Mouse (Mus musculus): ENCODE measurements around the gene Pld6. TPM values are rescaled to one million over a fixed set of nuclear protein-coding genes. Genes with fewer than 3 reads are reported as not detected.

Pld6 gene
- total and polyA plus RNA-seq, 3 experiments = 3.1 to 5.5 TPM; not detected in 1

- Histone ChIP-seq H3K9ac (ENCODE audit: control insufficient read depth, low read depth, low read length, poor library complexity, severe bottlenecking) (no peak overlapping the region), H3K36me3 (ENCODE audit: control insufficient read depth in 1 of 2, insufficient read depth in 2 of 2, low read length in 2 of 2) (no peaks in the 10 kb centered on the region; a peak in 1 of 4 replicates), H3K4me3 (ENCODE audit: control insufficient read depth in 1 of 2, insufficient read depth in 1 of 2, low read depth in 2 of 2, low read length in 2 of 2) (no peak overlapping the region), H3K27ac (ENCODE audit: control insufficient read depth, low read depth, low read length) (no peak overlapping the region), H3K79me2 (ENCODE audit: control insufficient read depth, insufficient read depth, low read length, poor library complexity) (no peaks in the 10 kb centered on the region), H3K9me3 (replicated peaks; ENCODE audit: insufficient read depth, low read length) (no peaks in the 10 kb centered on the region), H3K27me3 (ENCODE audit: control insufficient read depth in 1 of 2, insufficient read depth in 2 of 2, low read length in 2 of 2) (no peaks in the 10 kb centered on the region), H3K4me1 (ENCODE audit: control insufficient read depth in 1 of 2, insufficient read depth in 2 of 2, low read length in 2 of 2) (peaks cover 0 to 6% of the 10 kb centered on the region in 2 experiments; a peak in 2 of 4 replicates)
- DNase-seq (ENCODE audit: low read depth, low spot score) = no peak
- TF ChIP-seq USF1 (IDR thresholded peaks at IDR 0.05; ENCODE audit: low read depth, low read length) = no peak
- no peak for TF ChIP-seq POLR2A (IDR thresholded peaks at IDR 0.05; ENCODE audit: control insufficient read depth in 1 of 2, insufficient read depth in 1 of 2, low read depth in 1 of 2, low read length in 2 of 2, poor library complexity in 1 of 2)
- TF ChIP-seq ZNF384 (IDR thresholded peaks at IDR 0.05; ENCODE audit: low read depth, low read length) = no peak
- TF ChIP-seq SIN3A (IDR thresholded peaks at IDR 0.05; ENCODE audit: low read length) = no peak
- no peak for TF ChIP-seq USF2 (IDR thresholded peaks at IDR 0.05; ENCODE audit: borderline replicate concordance in 1 of 2, insufficient read depth in 1 of 2, low read depth in 1 of 2, low read length in 2 of 2)
- TF ChIP-seq MAFK (IDR thresholded peaks at IDR 0.05; ENCODE audit: borderline replicate concordance, low read depth, low read length) = no peak
- no peak for TF ChIP-seq E2F4 (IDR thresholded peaks at IDR 0.05; ENCODE audit: borderline replicate concordance, low read depth, low read length)
- no peak for TF ChIP-seq MAX (IDR thresholded peaks at IDR 0.05; ENCODE audit: low read length)
- no peak for TF ChIP-seq CHD2 (IDR thresholded peaks at IDR 0.05; ENCODE audit: low read length)
- TF ChIP-seq BHLHE40 (IDR thresholded peaks at IDR 0.05; ENCODE audit: borderline replicate concordance, low read depth, low read length) = no peak
- TF ChIP-seq POLR2AphosphoS2 (IDR thresholded peaks at IDR 0.05; ENCODE audit: low read length) = no peak
- TF ChIP-seq UBTF (IDR thresholded peaks at IDR 0.05; ENCODE audit: borderline replicate concordance, insufficient read depth, low read depth, low read length) = no peak
- no peak for TF ChIP-seq CHD1 (IDR thresholded peaks at IDR 0.05; ENCODE audit: low read depth, low read length)
These were observed 5.3 kb downstream of the Pld6 start for GRCm38 (mm10) chr11:59782091-59782590.

- no peaks in the 10 kb centered on the region for H3K79me2 ChIP-seq (ENCODE audit: control insufficient read depth, insufficient read depth, low read length, poor library complexity)
- no peak for DNase-seq (ENCODE audit: low read depth, low spot score)
- TF ChIP-seq POLR2AphosphoS5 (IDR thresholded peaks at IDR 0.05; ENCODE audit: borderline replicate concordance, low read depth, low read length) = no peak
- no peaks in the 10 kb centered on the region for H3K27me3 ChIP-seq (ENCODE audit: control insufficient read depth in 1 of 2, insufficient read depth in 2 of 2, low read length in 2 of 2)
- H3K9ac ChIP-seq (ENCODE audit: control insufficient read depth, low read depth, low read length, poor library complexity, severe bottlenecking) = no peak overlapping the region
- no peak overlapping the region for H3K4me3 ChIP-seq (ENCODE audit: control insufficient read depth in 1 of 2, insufficient read depth in 1 of 2, low read depth in 2 of 2, low read length in 2 of 2)
- no peak overlapping the region for H3K27ac ChIP-seq (ENCODE audit: control insufficient read depth, low read depth, low read length)
- H3K36me3 ChIP-seq (ENCODE audit: control insufficient read depth in 1 of 2, insufficient read depth in 2 of 2, low read length in 2 of 2) = peaks cover 0 to 1% of the 10 kb centered on the region in 2 experiments; a peak in 2 of 4 replicates
- H3K9me3 ChIP-seq (replicated peaks; ENCODE audit: insufficient read depth, low read length) = no peaks in the 10 kb centered on the region
- H3K4me1 ChIP-seq (ENCODE audit: control insufficient read depth in 1 of 2, insufficient read depth in 2 of 2, low read length in 2 of 2) = peaks cover 0 to 1% of the 10 kb centered on the region in 2 experiments; a peak in 2 of 4 replicates
These were observed 7.2 kb downstream of the Pld6 start for GRCm38 (mm10) chr11:59780241-59780640.

DNA sequence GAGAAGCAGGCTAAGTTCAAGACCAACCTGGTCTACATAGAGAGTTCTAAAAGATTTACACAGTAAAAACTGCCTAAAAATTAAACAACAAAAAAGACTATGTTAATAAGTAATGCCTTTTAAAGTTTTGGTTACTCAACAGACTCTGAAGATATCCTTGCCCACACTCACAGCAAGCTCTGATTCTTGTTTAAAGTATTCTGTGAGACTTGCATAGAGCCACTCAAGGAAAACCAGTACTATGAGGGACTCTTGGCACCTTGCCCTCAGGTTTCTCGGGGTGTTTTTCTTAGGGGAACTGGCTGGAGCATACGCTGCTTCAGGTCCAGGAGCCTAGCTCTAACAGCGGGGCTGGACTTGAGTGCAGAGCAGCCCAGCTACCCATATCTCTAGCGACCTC, 8.0 kb downstream of the Pld6 start:
- Histone ChIP-seq H3K9me3 (replicated peaks; ENCODE audit: insufficient read depth, low read length) (no peaks in the 10 kb centered on the region), H3K27me3 (ENCODE audit: control insufficient read depth in 1 of 2, insufficient read depth in 2 of 2, low read length in 2 of 2) (no peaks in the 10 kb centered on the region), H3K36me3 (ENCODE audit: control insufficient read depth in 1 of 2, insufficient read depth in 2 of 2, low read length in 2 of 2) (peaks cover 0 to 8% of the 10 kb centered on the region in 2 experiments; a peak in 2 of 4 replicates), H3K9ac (ENCODE audit: control insufficient read depth, low read depth, low read length, poor library complexity, severe bottlenecking) (no peak overlapping the region), H3K4me1 (ENCODE audit: control insufficient read depth in 1 of 2, insufficient read depth in 2 of 2, low read length in 2 of 2) (peaks cover under 1 to 7% of the 10 kb centered on the region in 2 experiments; a peak in 3 of 4 replicates), H3K79me2 (ENCODE audit: control insufficient read depth, insufficient read depth, low read length, poor library complexity) (no peaks in the 10 kb centered on the region), H3K27ac (ENCODE audit: control insufficient read depth, low read depth, low read length) (no peak overlapping the region), H3K4me3 (ENCODE audit: control insufficient read depth in 1 of 2, insufficient read depth in 1 of 2, low read depth in 2 of 2, low read length in 2 of 2) (no peak overlapping the region)
- TF ChIP-seq POLR2AphosphoS5 (IDR thresholded peaks at IDR 0.05; ENCODE audit: borderline replicate concordance, low read depth, low read length) = no peak
- TF ChIP-seq ELF1 (IDR thresholded peaks at IDR 0.05; ENCODE audit: low read depth, low read length) = no peak
- TF ChIP-seq CHD1 (IDR thresholded peaks at IDR 0.05; ENCODE audit: low read depth, low read length) = no peak
- no peak for TF ChIP-seq HCFC1 (IDR thresholded peaks at IDR 0.05; ENCODE audit: low read depth, low read length)
- TF ChIP-seq CTCF (IDR thresholded peaks at IDR 0.05 in 2 of 3, conservative IDR thresholded peaks at IDR 0.05 in 1 of 3; ENCODE audit: control insufficient read depth in 1 of 3, insufficient read depth in 1 of 3, low read depth in 2 of 3, low read length in 3 of 3, poor library complexity in 1 of 3, severe bottlenecking in 1 of 3) = no peak
- no peak for TF ChIP-seq SIN3A (IDR thresholded peaks at IDR 0.05; ENCODE audit: low read length)
- TF ChIP-seq MEF2A (IDR thresholded peaks at IDR 0.05; ENCODE audit: extremely low read depth, insufficient replicate concordance, low read depth, low read length, poor library complexity, severe bottlenecking) = no peak
- TF ChIP-seq GATA1 (IDR thresholded peaks at IDR 0.05; ENCODE audit: low read depth, low read length) = no peak
- TF ChIP-seq TCF12 (IDR thresholded peaks at IDR 0.05; ENCODE audit: low read depth, low read length) = no peak
- DNase-seq (ENCODE audit: low read depth, low spot score) = no peak
